Mouse (Mus musculus) embryo, embryonic 10 days (tissue): Measurements from ENCODE around the gene Clpsl2.

ENCODE experiments used
- DNase-seq: peaks from one replicate; pipeline ENCODE4 v3.0.0-alpha.2; 2015; ENCODE audit warnings: low spot score

Gene Clpsl2

GRCm38 (mm10) chr17:28549111-28549510, at the start of gene Clpsl2:
Clpsl2 (plus strand) TSS chr17:28549411.
- DNase-seq: no peak

- no peak for DNase-seq
Observed at GRCm38 (mm10) chr17:28500465-28500864, 48.7 kb upstream of the Clpsl2 start.

DNA sequence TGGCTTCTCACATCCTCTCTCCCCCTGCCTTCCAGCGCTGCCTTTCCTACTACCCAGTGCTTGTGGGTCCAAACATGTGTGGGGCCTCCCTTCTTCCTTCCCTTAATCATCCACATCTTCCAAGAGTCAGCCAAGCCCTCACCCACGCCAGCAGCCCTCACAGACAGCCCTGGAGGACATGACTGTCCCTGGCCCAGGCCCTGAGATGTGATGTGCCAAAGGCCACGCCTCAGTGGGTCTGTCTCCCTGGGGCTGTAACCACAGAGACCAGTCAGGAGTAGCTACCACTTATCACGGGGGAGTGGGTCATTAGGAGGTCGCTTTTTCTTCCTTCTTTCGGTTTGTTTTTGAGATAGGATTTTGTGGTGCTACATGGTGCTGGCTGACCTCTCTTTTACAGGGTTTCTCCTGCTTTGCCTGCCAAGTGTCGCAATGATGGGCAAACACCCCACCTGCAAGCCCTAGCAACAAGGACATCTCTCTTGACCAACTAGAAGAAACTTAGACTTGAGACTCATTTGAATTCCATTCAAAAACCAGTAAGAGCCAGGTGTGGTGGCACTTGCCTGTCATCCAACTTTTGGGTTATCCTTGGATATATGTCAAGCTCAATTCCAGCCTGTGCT, 46.9 kb upstream of the Clpsl2 start:
- DNase-seq: no peak

- DNase-seq: no peak
Observed at GRCm38 (mm10) chr17:28504182-28504581, 45.0 kb upstream of the Clpsl2 start.

- DNase-seq: no peak
Observed at GRCm38 (mm10) chr17:28505591-28505990, 43.6 kb upstream of the Clpsl2 start.

DNA sequence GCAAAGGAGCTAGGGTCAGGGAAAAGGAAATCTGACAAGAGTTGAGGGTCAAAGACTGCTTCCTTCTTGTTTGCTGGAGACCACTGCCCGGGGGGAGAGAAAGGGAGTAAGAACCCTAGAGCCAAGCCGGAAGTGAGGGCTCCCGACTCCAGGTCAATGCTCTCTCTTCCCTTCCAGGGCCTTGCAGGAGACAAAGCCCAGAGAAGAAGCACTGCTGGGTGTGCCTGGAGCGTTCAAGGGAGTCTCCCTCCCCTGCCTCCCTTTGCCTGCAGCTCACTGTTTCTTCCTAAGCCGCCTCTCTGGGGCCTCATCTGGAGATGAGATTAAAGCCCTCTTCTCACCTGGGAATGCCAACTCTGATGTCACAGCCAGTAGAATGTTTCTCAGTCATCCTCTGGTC, 42.3 kb upstream of the Clpsl2 start:
- DNase-seq: no peak

GRCm38 (mm10) chr17:28507496-28507895, 41.7 kb upstream of the Clpsl2 start:
- DNase-seq: no peak

- peak; percentile 21 for DNase-seq
Observed at GRCm38 (mm10) chr17:28510445-28511342, 38.5 kb upstream of the Clpsl2 start.

- DNase-seq: peak; percentile 45
Observed at GRCm38 (mm10) chr17:28511616-28512541, 37.3 kb upstream of the Clpsl2 start.

- no peak for DNase-seq
Observed at GRCm38 (mm10) chr17:28512696-28513095, 36.5 kb upstream of the Clpsl2 start.

DNA sequence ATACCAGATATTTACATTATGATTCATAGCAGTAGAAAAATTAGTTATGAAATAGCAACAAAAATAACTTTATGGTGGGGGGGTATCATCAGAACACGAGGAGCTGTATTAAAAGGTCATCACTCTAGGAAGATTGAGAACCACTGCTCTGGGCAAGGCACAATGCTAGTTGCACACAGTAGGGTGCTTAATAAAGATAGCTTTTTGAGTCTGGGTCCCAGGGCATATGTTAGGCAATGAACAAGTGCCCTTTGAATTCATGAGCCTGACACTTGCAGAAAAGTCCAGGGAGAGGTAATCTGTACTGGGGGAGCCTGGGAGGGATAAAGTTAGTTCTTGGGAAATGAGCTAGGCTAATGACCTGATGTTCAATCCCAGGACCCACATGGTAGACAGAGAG, 35.9 kb upstream of the Clpsl2 start:
- DNase-seq: no peak

DNA sequence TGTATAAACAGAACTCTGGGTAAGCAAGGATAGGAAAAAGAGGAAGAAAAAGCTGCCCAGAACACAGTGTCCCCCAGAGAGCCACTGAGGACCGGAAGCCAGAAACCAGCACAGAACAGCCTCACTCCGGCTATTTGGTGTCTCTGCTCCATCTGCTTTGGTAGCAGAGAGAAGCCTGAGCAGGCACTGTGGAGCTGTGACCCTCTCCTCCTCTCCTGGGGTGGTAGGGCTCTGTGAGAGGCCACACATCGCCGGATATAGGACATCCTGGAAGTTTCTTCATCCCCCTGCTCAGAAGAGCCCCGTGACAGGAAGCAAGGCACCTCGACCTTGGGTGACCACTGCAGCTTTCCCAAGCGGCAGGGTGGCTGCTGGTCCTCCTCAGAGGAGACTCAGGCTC, 35.4 kb upstream of the Clpsl2 start:
- no peak for DNase-seq

DNA sequence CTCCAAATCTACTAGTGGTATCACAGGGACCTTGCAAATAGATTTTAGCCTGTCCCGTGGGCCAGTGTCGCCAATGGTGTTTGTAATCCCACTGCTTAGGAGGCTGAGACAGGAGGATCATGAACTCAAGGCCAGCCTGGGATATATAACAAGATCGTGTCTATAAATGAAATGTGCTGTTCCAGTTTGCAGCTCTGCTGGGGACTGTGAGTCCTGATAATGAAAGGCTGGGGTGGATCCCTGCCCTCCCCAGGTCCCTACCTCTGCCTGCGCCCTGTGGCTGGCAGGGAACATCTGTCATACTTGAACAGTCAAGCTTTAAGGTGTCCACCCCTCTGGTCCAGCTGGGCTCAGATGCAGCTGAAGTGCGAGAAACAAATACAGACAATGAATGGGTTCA, 34.7 kb upstream of the Clpsl2 start:
- DNase-seq: no peak

DNA sequence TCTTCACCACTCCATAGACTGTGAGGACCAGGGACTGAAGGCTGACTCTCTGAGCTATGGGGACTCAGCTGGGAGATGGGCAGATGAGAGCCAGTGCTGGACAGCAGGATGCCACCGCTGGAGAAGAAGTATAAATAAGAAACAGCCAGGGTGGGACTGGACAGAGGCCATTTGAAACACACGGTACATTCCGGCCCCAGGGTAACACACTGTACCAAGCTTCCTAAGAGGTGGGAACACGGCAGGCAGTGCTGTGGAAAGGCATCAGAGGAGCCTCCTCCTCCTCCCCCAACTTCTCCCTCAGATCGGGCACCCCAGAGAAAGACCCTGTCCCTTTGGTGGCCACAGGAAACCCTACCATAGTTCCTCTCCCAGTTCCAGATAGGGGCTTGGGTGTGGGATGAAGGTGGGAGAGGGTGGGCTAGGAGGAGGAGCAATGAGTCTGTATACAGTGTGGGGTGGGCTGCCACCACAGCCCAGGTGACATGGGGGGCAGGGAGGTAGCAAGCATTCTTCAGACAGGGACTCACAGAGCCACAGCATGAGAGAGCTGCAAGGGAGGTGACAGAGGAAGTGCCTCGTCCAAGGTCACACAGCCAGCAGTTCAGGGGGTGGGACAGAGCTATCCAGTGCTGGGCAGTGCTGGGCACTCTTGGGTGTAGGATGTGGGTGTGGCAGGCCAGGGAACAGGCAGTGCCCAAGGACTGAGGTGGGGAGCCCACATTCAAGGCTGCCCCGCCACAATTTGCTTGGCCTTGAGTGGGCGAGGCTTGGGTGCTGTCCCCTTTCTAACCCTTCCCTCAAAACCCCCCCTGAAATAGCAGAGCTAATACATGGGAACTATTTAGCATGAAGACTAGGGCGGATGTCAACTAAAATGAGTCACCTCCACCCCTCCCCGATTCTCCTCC, 33.5 kb upstream of the Clpsl2 start:
- no peak for DNase-seq

- no peak for DNase-seq
Observed at GRCm38 (mm10) chr17:28516881-28517280, 32.3 kb upstream of the Clpsl2 start.

GRCm38 (mm10) chr17:28517441-28517955, 31.7 kb upstream of the Clpsl2 start, which contains the start of gene Fkbp5:
Fkbp5 (minus strand) TSS chr17:28517527.
- DNase-seq: peak; percentile 22

DNA sequence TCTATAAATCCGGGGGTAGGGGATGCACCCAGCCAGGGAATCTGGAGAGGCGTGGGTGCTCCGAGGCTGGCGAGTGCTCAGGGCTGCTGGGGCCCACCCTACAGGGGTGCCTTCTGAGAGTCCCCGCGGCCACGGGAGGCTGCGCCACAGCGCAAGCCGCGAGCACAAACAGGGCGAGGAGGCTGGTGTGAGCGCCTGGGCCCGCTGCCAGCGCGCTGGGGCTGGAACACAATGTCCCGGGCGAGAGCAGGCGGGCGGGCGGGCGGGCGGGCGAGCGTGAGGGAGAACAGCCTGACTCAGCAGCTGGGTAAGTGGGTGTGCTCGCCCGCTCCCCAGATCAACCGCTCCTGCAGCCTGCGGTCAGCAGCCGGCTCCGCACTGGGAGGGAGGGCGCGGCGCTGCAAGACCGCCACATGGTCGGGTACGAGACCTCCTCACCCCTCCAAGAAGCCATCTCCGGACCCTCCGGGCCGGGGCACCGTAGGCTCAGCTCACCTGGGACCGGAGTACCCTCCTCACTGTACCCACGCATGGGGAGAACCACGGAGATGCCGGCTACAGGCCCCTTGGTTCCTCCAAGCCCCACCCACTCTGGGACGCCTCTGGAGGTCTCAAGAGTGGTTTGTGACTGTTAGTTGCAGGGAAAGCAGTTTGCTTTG, 31.1 kb upstream of the Clpsl2 start:
- DNase-seq: peak; percentile 45

- DNase-seq: no peak
Observed at GRCm38 (mm10) chr17:28518615-28519071, 30.6 kb upstream of the Clpsl2 start.

GRCm38 (mm10) chr17:28519827-28520226, 29.4 kb upstream of the Clpsl2 start:
- DNase-seq: no peak

GRCm38 (mm10) chr17:28520561-28520960, 28.6 kb upstream of the Clpsl2 start:
- no peak for DNase-seq
